Mouse (Mus musculus): ENCODE measurements around the gene Gm45785.

Gene Gm45785

GRCm38 (mm10) chr7:140857550-140858505 is 1.7 kb upstream of the Gm45785 start, which contains the start of gene Bet1l:
TSS of gene Bet1l (minus strand) at chr7:140857577.
- in situ Hi-C loops (cut with MboI) = no loop called here

GRCm38 (mm10) chr7:140856785-140857549 is 836 bp upstream of the Gm45785 start, which contains the start of gene Ric8a:
TSS of gene Ric8a (plus strand) at chr7:140856957.
- in situ Hi-C loops (cut with MboI) = no loop called here

- in situ Hi-C loops (cut with MboI) = no loop called here
Observed at GRCm38 (mm10) chr7:140855181-140855580, 950 bp downstream of the Gm45785 start.

GRCm38 (mm10) chr7:140854483-140854882 is 1.6 kb downstream of the Gm45785 start:
- in situ Hi-C loops (cut with MboI) = no loop called here

- in situ Hi-C loops (cut with MboI) = no loop called here
Observed at GRCm38 (mm10) chr7:140853386-140853785, 2.7 kb downstream of the Gm45785 start.

- in situ Hi-C loops (cut with MboI) = no loop called here
Observed at GRCm38 (mm10) chr7:140851916-140852315, 4.2 kb downstream of the Gm45785 start.

- in situ Hi-C loops (cut with MboI) = loop anchor here (5.0 kb wide), 2 partner anchors 54 to 204 kb away; partner anchors contain the start of gene Cox8b
Observed at GRCm38 (mm10) chr7:140848591-140848990, 7.5 kb downstream of the Gm45785 start.

- in situ Hi-C loops (cut with MboI) = loop anchor here (5.0 kb wide), 2 partner anchors 54 to 204 kb away; partner anchors contain the start of gene Cox8b
Observed at GRCm38 (mm10) chr7:140847755-140848580, 8.2 kb downstream of the Gm45785 start, which contains the start of gene Odf3. TSS of gene Odf3 (plus strand) at chr7:140847805.

GRCm38 (mm10) chr7:140846676-140847075 is 9.5 kb downstream of the Gm45785 start:
- in situ Hi-C loops (cut with MboI) = loop anchor here (5.0 kb wide), 2 partner anchors 56 to 206 kb away; partner anchors contain the start of gene Cox8b

- in situ Hi-C loops (cut with MboI) = loop anchor here (5.0 kb wide), 2 partner anchors 57 to 207 kb away; partner anchors contain the start of gene Cox8b
Observed at GRCm38 (mm10) chr7:140845683-140846082, 10.4 kb downstream of the Gm45785 start.

GRCm38 (mm10) chr7:140844905-140845665 is 11.0 kb downstream of the Gm45785 start, which contains the start of gene Scgb1c1:
TSS of gene Scgb1c1 (plus strand) at chr7:140845547.
- in situ Hi-C loops (cut with MboI) = loop anchor here (5.0 kb wide), 2 partner anchors 57 to 207 kb away; partner anchors contain the start of gene Cox8b

- in situ Hi-C loops (cut with MboI) = no loop called here
Observed at GRCm38 (mm10) chr7:140843806-140844205, 12.3 kb downstream of the Gm45785 start.

- in situ Hi-C loops (cut with MboI) = no loop called here
Observed at GRCm38 (mm10) chr7:140840750-140841735, 15.1 kb downstream of the Gm45785 start.

GRCm38 (mm10) chr7:140839556-140839955 is 16.6 kb downstream of the Gm45785 start:
- in situ Hi-C loops (cut with MboI) = no loop called here

- in situ Hi-C loops (cut with MboI) = no loop called here
Observed at GRCm38 (mm10) chr7:140836243-140837115, 19.7 kb downstream of the Gm45785 start.

- in situ Hi-C loops (cut with MboI) = no loop called here
Observed at GRCm38 (mm10) chr7:140835758-140836087, 20.4 kb downstream of the Gm45785 start.

GRCm38 (mm10) chr7:140834968-140835757 is 21.0 kb downstream of the Gm45785 start, which contains the start of gene Urah:
TSS of gene Urah (plus strand) at chr7:140835018.
- in situ Hi-C loops (cut with MboI) = no loop called here
